Mouse (Mus musculus): Measurements from ENCODE around the gene Coro7. TPM values are rescaled to one million over a fixed set of nuclear protein-coding genes. Genes with fewer than 3 reads are reported as not detected.

Coro7 gene
- polyA plus RNA-seq, 1 experiment from 2014 or later, result 13.1 TPM

GRCm38 (mm10) chr16:4649211-4649610 is 30.4 kb downstream of the Coro7 start:
- DNase-seq (ENCODE audit: low spot score), result no peak
- peaks cover 81% of the 10 kb centered on the region for H3K4me1 ChIP-seq (ENCODE audit: control insufficient read depth, insufficient read depth, low read length)
- H3K9ac ChIP-seq (ENCODE audit: low read length), result no peak overlapping the region
- H3K4me3 ChIP-seq (ENCODE audit: low read depth, low read length), result no peak overlapping the region
- no peak for ATAC-seq (ENCODE audit: insufficient number of reproducible peaks, low FRiP score, low TSS enrichment, low read depth)
- no peaks in the 10 kb centered on the region for H3K27me3 ChIP-seq (ENCODE audit: control insufficient read depth, insufficient read depth, low read length)
- 77% methylated on average over 5 of the region's 5 CpGs for WGBS
- H3K36me3 ChIP-seq (ENCODE audit: control insufficient read depth, insufficient read depth, low read length), result peaks cover 28% of the 10 kb centered on the region
- no peak overlapping the region for H3K4me2 ChIP-seq (ENCODE audit: low read depth, severe bottlenecking)
- no peak overlapping the region for H3K27ac ChIP-seq (replicated peaks; ENCODE audit: low read depth, low read length)
- H3K9me3 ChIP-seq (ENCODE audit: control insufficient read depth, low read length), result no peaks in the 10 kb centered on the region

DNA sequence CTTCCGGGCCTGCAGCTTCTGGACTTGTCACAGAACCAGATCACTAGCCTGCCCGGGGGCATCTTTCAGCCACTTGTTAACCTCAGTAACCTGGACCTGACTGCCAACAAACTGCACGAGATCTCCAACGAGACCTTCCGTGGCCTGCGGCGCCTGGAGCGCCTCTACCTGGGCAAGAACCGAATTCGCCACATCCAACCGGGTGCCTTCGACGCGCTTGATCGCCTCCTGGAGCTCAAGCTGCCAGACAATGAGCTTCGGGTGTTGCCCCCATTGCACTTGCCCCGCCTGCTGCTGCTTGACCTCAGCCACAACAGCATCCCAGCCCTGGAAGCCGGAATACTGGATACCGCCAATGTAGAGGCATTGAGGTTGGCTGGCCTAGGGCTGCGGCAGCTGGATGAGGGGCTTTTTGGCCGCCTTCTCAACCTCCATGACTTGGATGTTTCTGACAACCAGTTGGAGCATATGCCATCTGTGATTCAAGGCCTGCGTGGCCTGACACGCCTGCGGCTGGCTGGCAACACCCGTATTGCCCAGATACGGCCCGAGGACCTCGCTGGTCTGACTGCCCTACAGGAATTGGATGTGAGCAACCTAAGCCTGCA is 31.1 kb downstream of the Coro7 start:
- Histone ChIP-seq H3K27me3 (ENCODE audit: control insufficient read depth, insufficient read depth, low read length) (no peaks in the 10 kb centered on the region), H3K9ac (ENCODE audit: low read length) (no peak overlapping the region), H3K4me1 (ENCODE audit: control insufficient read depth, insufficient read depth, low read length) (peaks cover 80% of the 10 kb centered on the region), H3K27ac (replicated peaks; ENCODE audit: low read depth, low read length) (no peak overlapping the region), H3K36me3 (ENCODE audit: control insufficient read depth, insufficient read depth, low read length) (peaks cover 28% of the 10 kb centered on the region), H3K4me3 (ENCODE audit: low read depth, low read length) (no peak overlapping the region), H3K4me2 (ENCODE audit: low read depth, severe bottlenecking) (0 out of 2 replicates have a peak overlapping the region, but pooled peaks have one; percentile 2), H3K9me3 (ENCODE audit: control insufficient read depth, low read length) (no peaks in the 10 kb centered on the region)
- no peak for ATAC-seq (ENCODE audit: insufficient number of reproducible peaks, low FRiP score, low TSS enrichment, low read depth)
- no peak for DNase-seq (ENCODE audit: low spot score)
- 91% methylated on average over 28 of the region's 28 CpGs for WGBS

DNA sequence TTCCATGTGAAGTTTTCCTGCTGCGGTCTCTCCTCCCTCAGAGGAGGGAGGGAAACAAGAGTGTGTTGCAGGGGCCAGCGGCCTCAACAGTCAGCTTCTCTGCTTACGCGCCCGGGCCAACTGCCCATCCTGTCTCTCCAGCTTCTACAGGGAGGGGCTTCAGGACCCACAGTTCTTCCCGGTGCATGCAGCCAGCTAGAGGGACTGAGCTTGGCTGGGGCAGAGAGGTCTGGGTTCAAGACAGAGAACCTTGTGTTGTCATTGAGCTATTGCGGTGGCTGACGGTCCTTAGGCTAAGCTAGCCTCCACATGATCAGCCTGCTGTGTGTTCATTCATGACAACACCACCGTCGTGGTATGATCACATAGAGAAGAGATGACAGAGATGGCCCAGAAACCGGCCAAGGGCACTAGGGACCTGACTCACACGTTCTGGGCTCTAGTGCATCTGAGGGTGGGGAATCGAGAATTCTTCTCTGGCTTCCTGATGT is 31.9 kb downstream of the Coro7 start:
- no peak for DNase-seq (ENCODE audit: low spot score)
- Histone ChIP-seq H3K4me2 (ENCODE audit: low read depth, severe bottlenecking) (no peak overlapping the region; the same call in 1 of the 2 replicates), H3K4me1 (ENCODE audit: control insufficient read depth, insufficient read depth, low read length) (peaks cover 78% of the 10 kb centered on the region), H3K9ac (ENCODE audit: low read length) (peak overlapping the region; percentile 17; the same call in 1 of the 2 replicates), H3K9me3 (ENCODE audit: control insufficient read depth, low read length) (no peaks in the 10 kb centered on the region), H3K4me3 (ENCODE audit: low read depth, low read length) (no peak overlapping the region), H3K27me3 (ENCODE audit: control insufficient read depth, insufficient read depth, low read length) (no peaks in the 10 kb centered on the region), H3K27ac (replicated peaks; ENCODE audit: low read depth, low read length) (no peak overlapping the region), H3K36me3 (ENCODE audit: control insufficient read depth, insufficient read depth, low read length) (peaks cover 28% of the 10 kb centered on the region)
- no peak for ATAC-seq (ENCODE audit: insufficient number of reproducible peaks, low FRiP score, low TSS enrichment, low read depth)
- WGBS, result 78% methylated on average over 13 of the region's 13 CpGs

GRCm38 (mm10) chr16:4646831-4647230 is 32.7 kb downstream of the Coro7 start:
- Histone ChIP-seq H3K27me3 (ENCODE audit: control insufficient read depth, insufficient read depth, low read length) (no peaks in the 10 kb centered on the region), H3K9me3 (ENCODE audit: control insufficient read depth, low read length) (no peaks in the 10 kb centered on the region), H3K27ac (replicated peaks; ENCODE audit: low read depth, low read length) (peak overlapping the region; percentile 61), H3K4me3 (ENCODE audit: low read depth, low read length) (no peak overlapping the region), H3K4me2 (ENCODE audit: low read depth, severe bottlenecking) (no peak overlapping the region), H3K36me3 (ENCODE audit: control insufficient read depth, insufficient read depth, low read length) (peaks cover 28% of the 10 kb centered on the region), H3K9ac (ENCODE audit: low read length) (peak overlapping the region; percentile 9; the same call in 1 of the 2 replicates), H3K4me1 (ENCODE audit: control insufficient read depth, insufficient read depth, low read length) (peaks cover 78% of the 10 kb centered on the region)
- ATAC-seq (ENCODE audit: insufficient number of reproducible peaks, low FRiP score, low TSS enrichment, low read depth) (no peak), DNase-seq (ENCODE audit: low spot score) (no peak)
- WGBS, result 72% methylated on average over 4 of the region's 4 CpGs

DNA sequence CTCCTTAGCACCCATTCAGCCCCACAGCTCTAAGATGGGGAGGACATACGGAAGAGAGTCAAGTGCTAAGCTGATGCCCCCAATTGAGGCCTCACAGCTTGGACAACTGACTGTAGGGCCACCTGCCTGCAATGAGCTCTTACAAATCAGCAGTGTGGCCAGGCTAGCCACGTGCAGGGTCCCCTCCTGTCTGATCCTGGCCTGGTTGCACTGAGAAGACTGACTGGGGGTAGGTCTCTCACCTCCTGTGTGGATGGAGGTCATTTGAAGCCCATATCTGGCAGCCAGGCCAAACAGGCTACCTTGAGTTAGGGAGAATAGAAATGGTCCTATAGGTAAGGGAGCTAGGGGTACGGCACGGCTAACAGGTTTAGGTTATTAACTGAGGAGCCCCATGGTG is 33.7 kb downstream of the Coro7 start:
- Histone ChIP-seq H3K27ac (replicated peaks; ENCODE audit: low read depth, low read length) (no peak overlapping the region; the same call in 1 of the 2 replicates), H3K4me2 (ENCODE audit: low read depth, severe bottlenecking) (no peak overlapping the region), H3K4me3 (ENCODE audit: low read depth, low read length) (no peak overlapping the region), H3K4me1 (ENCODE audit: control insufficient read depth, insufficient read depth, low read length) (peaks cover 77% of the 10 kb centered on the region), H3K36me3 (ENCODE audit: control insufficient read depth, insufficient read depth, low read length) (peaks cover 25% of the 10 kb centered on the region), H3K27me3 (ENCODE audit: control insufficient read depth, insufficient read depth, low read length) (no peaks in the 10 kb centered on the region), H3K9ac (ENCODE audit: low read length) (no peak overlapping the region), H3K9me3 (ENCODE audit: control insufficient read depth, low read length) (no peaks in the 10 kb centered on the region)
- WGBS, result 73% methylated on average over 4 of the region's 4 CpGs
- no peak for ATAC-seq (ENCODE audit: insufficient number of reproducible peaks, low FRiP score, low TSS enrichment, low read depth)
- no peak for DNase-seq (ENCODE audit: low spot score)

DNA sequence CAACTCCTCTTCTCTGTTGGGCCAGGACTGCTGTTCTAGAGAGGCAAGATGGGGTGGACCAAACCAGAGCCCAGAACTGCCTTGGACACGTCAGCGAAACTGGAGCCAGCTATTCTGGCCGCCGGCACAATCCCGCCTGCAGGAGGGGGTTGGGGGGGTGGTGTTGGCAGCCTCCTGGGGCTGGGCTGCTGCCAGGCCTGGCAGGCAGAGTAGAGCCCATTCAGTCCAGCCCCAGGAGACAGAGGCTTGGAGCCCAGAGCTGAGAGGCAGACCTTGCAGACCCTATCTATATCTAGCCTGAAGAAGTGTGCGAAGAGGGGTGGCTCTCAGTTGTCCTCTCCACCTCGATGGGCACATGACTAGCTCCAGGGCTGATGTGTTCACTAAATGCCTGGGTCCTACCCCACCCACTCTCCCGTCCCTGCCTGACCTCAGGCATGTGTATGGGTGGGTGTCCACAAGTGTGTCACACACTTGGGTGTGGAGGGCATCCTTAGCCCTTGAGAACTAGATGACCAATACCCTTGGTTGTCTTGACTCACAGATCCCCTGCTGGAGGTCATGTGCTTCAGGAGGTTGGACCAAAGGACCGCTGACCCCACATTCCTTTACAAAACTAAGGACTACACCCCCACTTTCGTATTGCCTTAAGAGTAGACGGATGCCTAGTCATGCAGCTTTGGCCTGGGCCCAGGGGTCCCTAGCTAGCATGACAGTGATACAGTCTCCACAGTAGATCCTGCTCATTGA is 35.7 kb downstream of the Coro7 start:
- WGBS, result 82% methylated on average over 11 of the region's 11 CpGs
- Histone ChIP-seq H3K36me3 (ENCODE audit: control insufficient read depth, insufficient read depth, low read length) (peaks cover 13% of the 10 kb centered on the region), H3K9me3 (ENCODE audit: control insufficient read depth, low read length) (no peaks in the 10 kb centered on the region), H3K9ac (ENCODE audit: low read length) (no peak overlapping the region), H3K27ac (replicated peaks; ENCODE audit: low read depth, low read length) (no peak overlapping the region), H3K4me3 (ENCODE audit: low read depth, low read length) (no peak overlapping the region), H3K4me2 (ENCODE audit: low read depth, severe bottlenecking) (peak overlapping the region; percentile 12; the same call in 1 of the 2 replicates), H3K4me1 (ENCODE audit: control insufficient read depth, insufficient read depth, low read length) (peaks cover 67% of the 10 kb centered on the region), H3K27me3 (ENCODE audit: control insufficient read depth, insufficient read depth, low read length) (no peaks in the 10 kb centered on the region)
- DNase-seq (ENCODE audit: low spot score) (no peak), ATAC-seq (ENCODE audit: insufficient number of reproducible peaks, low FRiP score, low TSS enrichment, low read depth) (no peak)

DNA sequence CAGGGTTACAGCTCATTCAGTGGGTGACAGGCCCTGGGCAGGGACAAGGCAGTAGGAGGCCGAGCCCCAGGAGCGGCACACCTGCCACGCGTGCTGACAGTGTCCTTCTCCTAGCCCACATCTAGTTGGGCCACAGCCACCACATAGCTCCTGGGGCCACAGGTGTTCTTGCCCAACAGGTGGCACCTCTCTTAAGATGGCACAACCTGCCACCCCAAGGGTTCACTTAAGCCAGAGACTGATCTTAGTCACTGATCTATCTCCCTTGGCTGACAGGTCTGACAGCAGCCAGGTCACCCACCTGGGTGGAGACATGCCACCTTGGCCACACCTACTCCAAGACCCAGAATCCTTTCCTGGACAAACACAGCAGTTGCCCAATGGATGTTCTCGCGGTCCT is 36.6 kb downstream of the Coro7 start:
- H3K4me1 ChIP-seq (ENCODE audit: control insufficient read depth, insufficient read depth, low read length), result peaks cover 66% of the 10 kb centered on the region
- H3K9me3 ChIP-seq (ENCODE audit: control insufficient read depth, low read length), result no peaks in the 10 kb centered on the region
- no peaks in the 10 kb centered on the region for H3K27me3 ChIP-seq (ENCODE audit: control insufficient read depth, insufficient read depth, low read length)
- ATAC-seq (ENCODE audit: insufficient number of reproducible peaks, low FRiP score, low TSS enrichment, low read depth) (no peak), DNase-seq (ENCODE audit: low spot score) (no peak)
- no peak overlapping the region for H3K27ac ChIP-seq (replicated peaks; ENCODE audit: low read depth, low read length)
- H3K9ac ChIP-seq (ENCODE audit: low read length), result no peak overlapping the region
- H3K4me2 ChIP-seq (ENCODE audit: low read depth, severe bottlenecking), result no peak overlapping the region
- H3K4me3 ChIP-seq (ENCODE audit: low read depth, low read length), result 0 out of 2 replicates have a peak overlapping the region, but pooled peaks have one; percentile 20
- 78% methylated on average over 6 of the region's 6 CpGs for WGBS
- peaks cover 7% of the 10 kb centered on the region for H3K36me3 ChIP-seq (ENCODE audit: control insufficient read depth, insufficient read depth, low read length)

DNA sequence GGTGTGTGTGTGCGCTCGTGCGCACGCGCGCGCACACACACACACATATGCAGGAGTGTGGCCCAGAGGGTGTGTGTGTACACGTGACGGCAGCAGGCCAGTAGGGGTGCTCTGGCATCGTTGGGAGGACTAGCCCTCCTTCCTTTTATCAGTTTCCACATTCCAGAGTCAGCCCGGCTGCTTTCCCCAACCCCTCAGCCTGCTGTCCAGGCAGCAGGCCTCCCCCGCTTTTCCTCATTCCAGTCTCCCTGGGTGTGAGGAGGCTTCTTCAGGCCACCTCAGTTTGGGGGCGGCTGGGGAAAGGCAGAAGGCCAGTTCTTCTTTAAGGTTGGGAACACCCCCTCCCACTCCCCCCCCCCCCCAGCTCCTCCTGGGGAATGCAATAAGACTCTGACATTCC is 37.4 kb downstream of the Coro7 start:
- Histone ChIP-seq H3K4me1 (ENCODE audit: control insufficient read depth, insufficient read depth, low read length) (peaks cover 60% of the 10 kb centered on the region), H3K27ac (replicated peaks; ENCODE audit: low read depth, low read length) (peak overlapping the region; percentile 70), H3K9ac (ENCODE audit: low read length) (peak overlapping the region; percentile 34; the same call in 1 of the 2 replicates), H3K9me3 (ENCODE audit: control insufficient read depth, low read length) (no peaks in the 10 kb centered on the region), H3K4me3 (ENCODE audit: low read depth, low read length) (peak overlapping the region; percentile 20), H3K36me3 (ENCODE audit: control insufficient read depth, insufficient read depth, low read length) (peaks cover 7% of the 10 kb centered on the region), H3K4me2 (ENCODE audit: low read depth, severe bottlenecking) (peak overlapping the region; percentile 82), H3K27me3 (ENCODE audit: control insufficient read depth, insufficient read depth, low read length) (no peaks in the 10 kb centered on the region)
- ATAC-seq (ENCODE audit: insufficient number of reproducible peaks, low FRiP score, low TSS enrichment, low read depth) (no peak), DNase-seq (ENCODE audit: low spot score) (peak; percentile 61)
- 43% methylated on average over 13 of the region's 13 CpGs for WGBS

Data from limb, embryonic 11.5 days (tissue).